ENCODE assay signal across 8 mouse cellular contexts in genomic region chr16:28517596-28518524, GRCm38 (mm10).
DNase-seq lines count a peak whose midpoint lies in the region; ATAC-seq lines count a peak whose summit lies in the region.

No protein-coding gene starts in this region.

- DNase-seq in adrenal gland, adult 8-10 months = peak; percentile 50
- peak; percentile 82 for DNase-seq in embryo, embryonic 10 days (ENCODE audit: low spot score)
- peak; percentile 23 to 50 for DNase-seq in gastrocnemius, postnatal 4 days (ENCODE audit: low spot score in 2 of 2)
- DNase-seq in left cerebral cortex, postnatal 14 days (ENCODE audit: low spot score in 2 of 2) = peak; percentile 89 to 90
- peak; percentile 82 for DNase-seq in right cerebral cortex, postnatal 25 days

- peak overlapping the region; percentile 24 for H3K4me3 ChIP-seq in intestine, embryonic 16.5 days (ENCODE audit: low read length)

- H3K9ac ChIP-seq in intestine, embryonic 16.5 days (ENCODE audit: low read depth, low read length) = no peak overlapping the region

- no peak overlapping the region for H3K27ac ChIP-seq in intestine, embryonic 16.5 days (ENCODE audit: low read length)

- ATAC-seq in intestine, embryonic 16.5 days = peak; percentile 67
- ATAC-seq in megakaryocyte-erythroid progenitor cell, adult 5-6 weeks (replicated peaks; ENCODE audit: low FRiP score, low TSS enrichment, poor library complexity, severe bottlenecking) = peak; percentile 90
- no peak for ATAC-seq in erythroblast, adult 5-6 weeks (replicated peaks; ENCODE audit: low FRiP score, poor library complexity, severe bottlenecking)

- 28% methylated on average over 21 of the region's 21 CpGs for WGBS in intestine, embryonic 16.5 days

- H3K4me2 ChIP-seq in intestine, embryonic 16.5 days (ENCODE audit: low read depth, low read length) = peak overlapping the region; percentile 27

- intact Hi-C loops in left cerebral cortex, postnatal 14 days (cut with DNase I) = loop anchor here (5.0 to 10.0 kb wide), 2 partner anchors 44 to 277 kb away; no protein-coding TSS in a partner anchor

- no peaks in the 10 kb centered on the region for H3K36me3 ChIP-seq in intestine, embryonic 16.5 days (ENCODE audit: control insufficient read depth, insufficient read depth, low read length)

- no peaks in the 10 kb centered on the region for H3K27me3 ChIP-seq in intestine, embryonic 16.5 days (replicated peaks; ENCODE audit: control insufficient read depth, insufficient read depth, low read length)

- H3K9me3 ChIP-seq in intestine, embryonic 16.5 days (ENCODE audit: control insufficient read depth, low read length) = no peaks in the 10 kb centered on the region

- no peaks in the 10 kb centered on the region for H3K4me1 ChIP-seq in intestine, embryonic 16.5 days (ENCODE audit: control insufficient read depth, insufficient read depth, low read length)

Comparison
In these comparisons a context has a peak if more than half of its experiments do, and no peak if none do; other contexts are left out.
1. DNase-seq: peak in every context shown above with its lines; median percentile 90 in left cerebral cortex, postnatal 14 days; 82 in embryo, embryonic 10 days; 82 in right cerebral cortex, postnatal 25 days; 50 in adrenal gland, adult 8-10 months; 36 in gastrocnemius, postnatal 4 days.